Mouse (Mus musculus): ENCODE measurements at regions not wholly inside any gene's neighbourhood (a gene's known extent, or its start where the extent isn't known, plus 50 kb on each side); places are given as distances from the start of the nearest gene placed in this dataset.

- 4% methylated on average over 2 of the region's 2 CpGs for WGBS
- H3K4me3 ChIP-seq (replicated peaks) = no peak overlapping the region
- H3K36me3 ChIP-seq = no peaks in the 10 kb centered on the region
- no peaks in the 10 kb centered on the region for H3K27me3 ChIP-seq
- 0 out of 2 replicates have a peak, but pooled peaks have one; percentile 12 for ATAC-seq (replicated peaks; ENCODE audit: low FRiP score)
- no peak overlapping the region for H3K4me2 ChIP-seq
- no peaks in the 10 kb centered on the region for H3K9me3 ChIP-seq (replicated peaks)
- no peaks in the 10 kb centered on the region for H3K4me1 ChIP-seq
- no peak overlapping the region for H3K9ac ChIP-seq
- H3K27ac ChIP-seq = no peak overlapping the region
Observed at GRCm38 (mm10) chr14:85965139-85965538, 1175.9 kb downstream of the Diaph3 start.

DNA sequence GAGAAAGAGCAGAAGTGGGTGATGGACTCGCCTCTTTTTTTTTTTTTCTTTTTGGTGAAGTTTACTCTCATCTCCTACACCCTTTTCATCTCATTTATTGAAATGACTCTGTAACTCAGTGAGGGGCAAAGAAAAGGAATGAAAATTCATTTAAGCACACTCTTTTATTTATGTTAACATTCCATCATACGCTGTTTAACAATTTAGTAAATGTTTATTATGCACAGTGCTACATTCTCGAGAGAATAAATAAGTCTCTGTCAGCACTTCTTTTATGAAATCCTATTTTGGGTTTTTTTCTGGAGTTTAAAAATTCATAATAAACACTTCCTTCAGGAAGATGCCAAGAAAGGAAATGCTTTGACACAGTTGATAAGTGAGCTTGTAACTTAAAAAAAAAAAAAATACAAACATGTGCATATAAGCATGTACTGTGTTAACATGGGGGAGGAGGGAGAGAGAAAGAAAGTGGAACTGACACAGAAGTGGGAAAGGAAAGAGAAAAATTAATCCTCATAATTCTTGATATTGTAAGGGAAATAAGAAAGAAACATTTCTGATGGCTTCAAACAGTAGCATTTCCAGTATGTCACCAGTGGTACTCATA is 1195.2 kb downstream of the Diaph3 start:
- no peak for ATAC-seq (replicated peaks; ENCODE audit: low FRiP score)
- Histone ChIP-seq H3K27me3 (no peaks in the 10 kb centered on the region), H3K4me1 (no peaks in the 10 kb centered on the region), H3K9me3 (replicated peaks) (no peaks in the 10 kb centered on the region), H3K9ac (no peak overlapping the region), H3K36me3 (no peaks in the 10 kb centered on the region), H3K4me2 (no peak overlapping the region), H3K27ac (no peak overlapping the region), H3K4me3 (replicated peaks) (no peak overlapping the region)
- 72% methylated on average over 3 of the region's 3 CpGs for WGBS

- no peaks in the 10 kb centered on the region for H3K36me3 ChIP-seq
- H3K27me3 ChIP-seq = no peaks in the 10 kb centered on the region
- no peak overlapping the region for H3K27ac ChIP-seq
- H3K4me1 ChIP-seq = no peaks in the 10 kb centered on the region
- 91% methylated on average over 4 of the region's 4 CpGs for WGBS
- no peak overlapping the region for H3K4me2 ChIP-seq
- no peak for ATAC-seq (replicated peaks; ENCODE audit: low FRiP score)
- H3K4me3 ChIP-seq (replicated peaks) = no peak overlapping the region
- H3K9ac ChIP-seq = no peak overlapping the region
- H3K9me3 ChIP-seq (replicated peaks) = no peaks in the 10 kb centered on the region
Observed at GRCm38 (mm10) chr14:85942792-85943191, 1198.2 kb downstream of the Diaph3 start.

DNA sequence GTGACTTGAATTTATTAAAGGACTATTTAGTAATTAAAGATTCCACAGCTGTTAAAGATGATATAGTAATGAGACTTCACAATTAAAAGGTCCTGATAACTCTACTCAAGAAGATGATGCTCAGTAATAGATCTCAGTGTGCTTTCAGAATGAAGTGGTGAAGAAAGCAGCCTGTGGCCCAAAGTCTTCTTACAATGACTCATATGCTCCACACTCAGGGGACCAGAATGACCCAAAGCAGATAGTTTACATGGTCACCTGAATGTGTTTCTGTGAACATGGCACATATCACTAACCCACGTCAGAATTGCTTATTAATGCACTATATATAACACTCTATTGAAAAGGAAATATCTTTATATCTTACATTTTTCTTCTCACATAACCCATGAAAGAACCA is 1200.5 kb downstream of the Diaph3 start:
- no peak overlapping the region for H3K27ac ChIP-seq
- no peaks in the 10 kb centered on the region for H3K27me3 ChIP-seq
- WGBS = 85% methylated on average over 1 of the region's 1 CpGs
- H3K4me1 ChIP-seq = no peaks in the 10 kb centered on the region
- no peak overlapping the region for H3K4me3 ChIP-seq (replicated peaks)
- H3K4me2 ChIP-seq = no peak overlapping the region
- H3K9me3 ChIP-seq (replicated peaks) = no peaks in the 10 kb centered on the region
- H3K36me3 ChIP-seq = no peaks in the 10 kb centered on the region
- no peak for ATAC-seq (replicated peaks; ENCODE audit: low FRiP score)
- H3K9ac ChIP-seq = no peak overlapping the region

DNA sequence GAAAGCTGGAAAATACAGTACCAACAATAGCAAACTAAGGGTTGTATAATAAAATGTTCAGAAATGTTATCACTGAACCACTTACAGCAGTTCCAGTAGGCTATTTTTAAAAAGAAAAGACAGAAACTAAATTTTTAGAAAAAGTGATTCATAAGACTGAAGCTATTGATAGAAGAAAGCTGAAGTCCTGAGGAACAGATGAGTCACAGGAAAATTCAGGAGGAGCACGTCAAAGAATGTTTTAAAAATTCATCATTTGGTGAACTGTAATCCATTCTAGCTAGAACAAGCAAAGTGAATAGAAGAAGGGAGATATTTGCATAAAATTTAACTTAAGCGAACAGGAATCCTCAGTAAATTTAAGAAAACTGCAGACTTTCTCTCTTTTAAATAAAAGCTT is 1205.9 kb downstream of the Diaph3 start:
- no peaks in the 10 kb centered on the region for H3K4me1 ChIP-seq
- H3K27ac ChIP-seq = no peak overlapping the region
- H3K27me3 ChIP-seq = no peaks in the 10 kb centered on the region
- 78% methylated on average over 2 of the region's 2 CpGs for WGBS
- no peak for ATAC-seq (replicated peaks; ENCODE audit: low FRiP score)
- no peak overlapping the region for H3K9ac ChIP-seq
- no peaks in the 10 kb centered on the region for H3K36me3 ChIP-seq
- no peak overlapping the region for H3K4me2 ChIP-seq
- no peaks in the 10 kb centered on the region for H3K9me3 ChIP-seq (replicated peaks)
- H3K4me3 ChIP-seq (replicated peaks) = no peak overlapping the region

- H3K27me3 ChIP-seq = no peaks in the 10 kb centered on the region
- no peak overlapping the region for H3K9ac ChIP-seq
- WGBS = 61% methylated on average over 5 of the region's 5 CpGs
- no peak overlapping the region for H3K4me3 ChIP-seq (replicated peaks)
- no peak overlapping the region for H3K4me2 ChIP-seq
- H3K27ac ChIP-seq = no peak overlapping the region
- no peaks in the 10 kb centered on the region for H3K4me1 ChIP-seq
- ATAC-seq (replicated peaks; ENCODE audit: low FRiP score) = no peak
- no peaks in the 10 kb centered on the region for H3K36me3 ChIP-seq
- H3K9me3 ChIP-seq (replicated peaks) = no peaks in the 10 kb centered on the region
Observed at GRCm38 (mm10) chr14:85930387-85930786, 1210.6 kb downstream of the Diaph3 start.

GRCm38 (mm10) chr14:85918894-85919293 is 1222.1 kb downstream of the Diaph3 start:
- no peak overlapping the region for H3K4me2 ChIP-seq

DNA sequence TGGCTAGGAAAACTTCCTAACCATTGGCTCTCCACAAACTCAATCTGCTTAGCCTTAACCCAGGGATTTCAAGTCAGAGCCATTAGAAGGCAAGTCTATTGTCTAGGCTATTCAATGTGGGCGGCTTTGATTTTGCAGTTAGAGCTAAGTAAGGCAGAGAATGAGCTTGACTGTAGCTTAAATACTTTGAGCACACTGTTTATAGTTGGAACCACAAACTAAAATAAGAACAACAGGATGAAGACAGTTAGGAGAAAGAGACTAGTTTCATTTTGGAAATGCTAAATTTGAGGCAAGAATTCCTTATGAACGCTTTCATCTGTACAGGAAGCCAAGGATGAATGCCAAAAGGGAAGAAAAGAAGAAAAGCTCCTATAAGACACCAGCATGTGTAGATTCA is 1225.3 kb downstream of the Diaph3 start:
- Histone ChIP-seq H3K27me3 (no peaks in the 10 kb centered on the region), H3K27ac (no peak overlapping the region), H3K4me1 (no peaks in the 10 kb centered on the region), H3K9ac (no peak overlapping the region), H3K9me3 (replicated peaks) (no peaks in the 10 kb centered on the region), H3K4me2 (no peak overlapping the region), H3K4me3 (replicated peaks) (no peak overlapping the region), H3K36me3 (no peaks in the 10 kb centered on the region)
- ATAC-seq (replicated peaks; ENCODE audit: low FRiP score) = no peak
- 85% methylated on average over 2 of the region's 2 CpGs for WGBS

More at GRCm38 (mm10) chr14:85918894-85919293, 1222.1 kb downstream of the Diaph3 start:
- Histone ChIP-seq H3K9ac (no peak overlapping the region), H3K9me3 (replicated peaks) (no peaks in the 10 kb centered on the region), H3K27ac (no peak overlapping the region), H3K4me3 (replicated peaks) (no peak overlapping the region), H3K27me3 (no peaks in the 10 kb centered on the region), H3K36me3 (no peaks in the 10 kb centered on the region), H3K4me1 (no peaks in the 10 kb centered on the region)
- ATAC-seq (replicated peaks; ENCODE audit: low FRiP score) = no peak
- WGBS = 72% methylated on average over 4 of the region's 4 CpGs

- Histone ChIP-seq H3K4me1 (no peaks in the 10 kb centered on the region), H3K9me3 (replicated peaks) (no peaks in the 10 kb centered on the region), H3K4me3 (replicated peaks) (no peak overlapping the region), H3K9ac (no peak overlapping the region), H3K4me2 (no peak overlapping the region), H3K27ac (no peak overlapping the region), H3K27me3 (no peaks in the 10 kb centered on the region), H3K36me3 (no peaks in the 10 kb centered on the region)
- no peak for ATAC-seq (replicated peaks; ENCODE audit: low FRiP score)
- 92% methylated on average over 1 of the region's 1 CpGs for WGBS
Observed at GRCm38 (mm10) chr14:85897890-85898289, 1243.1 kb downstream of the Diaph3 start.

- no peak overlapping the region for H3K9ac ChIP-seq
- no peaks in the 10 kb centered on the region for H3K36me3 ChIP-seq
- H3K27me3 ChIP-seq = no peaks in the 10 kb centered on the region
- H3K4me1 ChIP-seq = no peaks in the 10 kb centered on the region
- no peak overlapping the region for H3K27ac ChIP-seq
- H3K4me2 ChIP-seq = no peak overlapping the region
- WGBS = 65% methylated on average over 3 of the region's 3 CpGs
- no peaks in the 10 kb centered on the region for H3K9me3 ChIP-seq (replicated peaks)
- H3K4me3 ChIP-seq (replicated peaks) = no peak overlapping the region
- ATAC-seq (replicated peaks; ENCODE audit: low FRiP score) = no peak
Observed at GRCm38 (mm10) chr14:85861371-85861951, 1279.6 kb downstream of the Diaph3 start.

- no peak for ATAC-seq (replicated peaks; ENCODE audit: low FRiP score)
- WGBS = 92% methylated on average over 1 of the region's 1 CpGs
- no peaks in the 10 kb centered on the region for H3K27me3 ChIP-seq
- H3K36me3 ChIP-seq = no peaks in the 10 kb centered on the region
- H3K9ac ChIP-seq = no peak overlapping the region
- no peak overlapping the region for H3K27ac ChIP-seq
- no peaks in the 10 kb centered on the region for H3K4me1 ChIP-seq
- no peaks in the 10 kb centered on the region for H3K9me3 ChIP-seq (replicated peaks)
- H3K4me2 ChIP-seq = no peak overlapping the region
- no peak overlapping the region for H3K4me3 ChIP-seq (replicated peaks)
Observed at GRCm38 (mm10) chr14:85849490-85849889, 1291.5 kb downstream of the Diaph3 start.

GRCm38 (mm10) chr14:85835494-85835893 is 1305.5 kb downstream of the Diaph3 start:
- Histone ChIP-seq H3K27ac (no peak overlapping the region), H3K27me3 (no peaks in the 10 kb centered on the region), H3K36me3 (no peaks in the 10 kb centered on the region), H3K4me2 (no peak overlapping the region), H3K9me3 (replicated peaks) (no peaks in the 10 kb centered on the region), H3K4me1 (no peaks in the 10 kb centered on the region), H3K4me3 (replicated peaks) (no peak overlapping the region), H3K9ac (no peak overlapping the region)
- ATAC-seq (replicated peaks; ENCODE audit: low FRiP score) = no peak
- WGBS = 79% methylated on average over 2 of the region's 2 CpGs

GRCm38 (mm10) chr14:85814920-85815319 is 1326.1 kb downstream of the Diaph3 start:
- H3K9ac ChIP-seq = no peak overlapping the region
- no peaks in the 10 kb centered on the region for H3K27me3 ChIP-seq
- no peaks in the 10 kb centered on the region for H3K9me3 ChIP-seq (replicated peaks)
- H3K36me3 ChIP-seq = no peaks in the 10 kb centered on the region
- no peak for ATAC-seq (replicated peaks; ENCODE audit: low FRiP score)
- no peak overlapping the region for H3K27ac ChIP-seq
- no peaks in the 10 kb centered on the region for H3K4me1 ChIP-seq
- H3K4me3 ChIP-seq (replicated peaks) = no peak overlapping the region
- WGBS = 13% methylated on average over 2 of the region's 2 CpGs
- H3K4me2 ChIP-seq = no peak overlapping the region
